Mouse (Mus musculus) C2C12 (cell line): ENCODE measurements around the gene 2610507B11Rik. TPM values are rescaled to one million over a fixed set of nuclear protein-coding genes. Genes with fewer than 3 reads are reported as not detected.

ENCODE experiments used
- H3K27me3 ChIP-seq: one replicate; pipeline ENCODE4 v1.6.1; 2011; ENCODE audit not compliant: control insufficient read depth, insufficient read depth, insufficient read length
- H3K36me3 ChIP-seq: one replicate; pipeline ENCODE4 v1.6.1; 2011; ENCODE audit not compliant: control insufficient read depth, insufficient read depth
- H3K4me3 ChIP-seq: one replicate; pipeline ENCODE4 v1.5.1; 2011; ENCODE audit warnings: mild to moderate bottlenecking, control low read depth; ENCODE audit not compliant: poor library complexity, insufficient read depth, severe bottlenecking
- H3K79me2 ChIP-seq: one replicate; pipeline ENCODE4 v1.6.1; 2011; ENCODE audit not compliant: control insufficient read depth, insufficient read depth
- H3K79me3 ChIP-seq: one replicate; pipeline ENCODE4 v1.6.1; 2011; ENCODE audit warnings: low read depth, control low read depth
- H3ac ChIP-seq: one replicate; pipeline ENCODE3; 2011; ENCODE audit warnings: low read depth; ENCODE audit not compliant: control insufficient read depth, insufficient read length
- CEBPB ChIP-seq: IDR thresholded peaks from one replicate; pipeline ENCODE4 v1.6.1; 2011; ENCODE audit warnings: low read depth, mild to moderate bottlenecking, control low read depth, moderate library complexity
- CTCF ChIP-seq: IDR thresholded peaks from one replicate; pipeline ENCODE4 v1.5.1; 2011; ENCODE audit not compliant: control insufficient read depth, insufficient read depth, insufficient read length
- FOSL1 ChIP-seq: IDR thresholded peaks from one replicate; pipeline ENCODE4 v1.8.0; 2011; ENCODE audit warnings: mild to moderate bottlenecking, low read length; ENCODE audit not compliant: poor library complexity, insufficient read depth, severe bottlenecking
- MAX ChIP-seq: IDR thresholded peaks from one replicate; pipeline ENCODE4 v1.6.1; 2011; ENCODE audit warnings: mild to moderate bottlenecking, control low read depth
- MYOD1 ChIP-seq: IDR thresholded peaks from one replicate; pipeline ENCODE4 v1.6.1; 2011; ENCODE audit warnings: low read depth; ENCODE audit not compliant: control insufficient read depth, insufficient read length
- MYOG ChIP-seq: IDR thresholded peaks from one replicate; pipeline ENCODE4 v1.6.1; 2011; ENCODE audit not compliant: control insufficient read depth, insufficient read length; ENCODE audit errors: extremely low read depth
- USF1 ChIP-seq: IDR thresholded peaks from one replicate; pipeline ENCODE4 v1.6.1; 2011; ENCODE audit warnings: low read depth, mild to moderate bottlenecking, control low read depth, moderate library complexity
- polyA plus RNA-seq: library from polyadenylated mRNA; unstranded; fragments of >200 nt; fragmentation: generic; extraction: Trizol; gene quantifications from one replicate; pipeline ENCODE4 v1.2.1, GENCODE M21; 2012; ENCODE audit warnings: missing spikeins

2610507B11Rik gene
- polyA plus RNA-seq, 1 experiment, result 82.8 TPM

GRCm38 (mm10) chr11:78240193-78240857 is 21.2 kb upstream of the 2610507B11Rik start:
- H3ac ChIP-seq, result no peak overlapping the region
- peaks cover 91% of the 10 kb centered on the region for H3K79me3 ChIP-seq
- H3K36me3 ChIP-seq, result peaks cover 41% of the 10 kb centered on the region
- TF ChIP-seq MYOD1 (no peak), FOSL1 (no peak), CEBPB (no peak), MAX (no peak), CTCF (no peak), USF1 (no peak), MYOG (no peak)
- no peaks in the 10 kb centered on the region for H3K27me3 ChIP-seq
- H3K79me2 ChIP-seq, result peaks cover 100% of the 10 kb centered on the region
- H3K4me3 ChIP-seq, result no peak overlapping the region

- Histone ChIP-seq H3K79me3 (peaks cover 82% of the 10 kb centered on the region), H3K36me3 (peaks cover 15% of the 10 kb centered on the region), H3K4me3 (peak overlapping the region; percentile 82), H3ac (peak overlapping the region; percentile 79), H3K27me3 (no peaks in the 10 kb centered on the region), H3K79me2 (peaks cover 95% of the 10 kb centered on the region)
- TF ChIP-seq CEBPB (no peak), MAX (no peak), FOSL1 (no peak), MYOG (no peak), MYOD1 (no peak), USF1 (no peak), CTCF (no peak)
Observed at GRCm38 (mm10) chr11:78245261-78245626, 16.3 kb upstream of the 2610507B11Rik start.

- Histone ChIP-seq H3K36me3 (peaks cover 12% of the 10 kb centered on the region), H3K79me3 (peaks cover 77% of the 10 kb centered on the region), H3K4me3 (peak within 1 kb of the TSS; percentile 82), H3K27me3 (no peaks in the 10 kb centered on the region), H3ac (peak within 1 kb of the TSS; percentile 79), H3K79me2 (peaks cover 94% of the 10 kb centered on the region)
- TF ChIP-seq MYOG (no peak), MYOD1 (no peak), CEBPB (no peak), FOSL1 (no peak), MAX (no peak), CTCF (no peak), USF1 (no peak)
Observed at GRCm38 (mm10) chr11:78245627-78246317, 15.8 kb upstream of the 2610507B11Rik start, which contains the start of the genes Sdf2 and Supt6. Sdf2 (plus strand) TSS chr11:78245746. Supt6 (minus strand) TSS chr11:78245987.

GRCm38 (mm10) chr11:78246318-78247011 is 15.1 kb upstream of the 2610507B11Rik start:
- Histone ChIP-seq H3K4me3 (peak overlapping the region; percentile 82), H3K27me3 (no peaks in the 10 kb centered on the region), H3K79me2 (peaks cover 87% of the 10 kb centered on the region), H3ac (peak overlapping the region; percentile 79), H3K36me3 (peaks cover 15% of the 10 kb centered on the region), H3K79me3 (peaks cover 70% of the 10 kb centered on the region)
- TF ChIP-seq MYOG (no peak), FOSL1 (no peak), MAX (no peak), USF1 (no peak), MYOD1 (no peak), CTCF (no peak), CEBPB (no peak)

GRCm38 (mm10) chr11:78247012-78247348 is 14.6 kb upstream of the 2610507B11Rik start:
- no peak overlapping the region for H3K4me3 ChIP-seq

More at GRCm38 (mm10) chr11:78247012-78247348, 14.6 kb upstream of the 2610507B11Rik start:
- Histone ChIP-seq H3K79me2 (peaks cover 83% of the 10 kb centered on the region), H3K27me3 (no peaks in the 10 kb centered on the region), H3K36me3 (peaks cover 18% of the 10 kb centered on the region), H3K79me3 (peaks cover 65% of the 10 kb centered on the region), H3ac (no peak overlapping the region)
- TF ChIP-seq FOSL1, result no peak
- TF ChIP-seq MYOD1, result no peak
- no peak for TF ChIP-seq MAX
- TF ChIP-seq MYOG, result no peak
- TF ChIP-seq USF1, result no peak
- TF ChIP-seq CTCF, result no peak
- no peak for TF ChIP-seq CEBPB
